Mouse (Mus musculus): Measurements from ENCODE around the gene Efnb3. TPM values are rescaled to one million over a fixed set of nuclear protein-coding genes. Genes with fewer than 3 reads are reported as not detected.

Gene Efnb3
- 1 to 10 TPM; 1.6 to 2.3 TPM for total RNA-seq (2021)
- long read RNA-seq, experiment 1, partial matches to known transcripts = 0 of 2 reads
- long read RNA-seq, experiment 1, other reads (novel, unspliced or antisense) = 1 of 2 reads
- long read RNA-seq, experiment 2, partial matches to known transcripts = 1 of 1 reads
- long read RNA-seq, experiment 2, other reads (novel, unspliced or antisense) = 0 of 1 reads

GRCm38 (mm10) chr11:69559851-69560765 is at the start of gene Efnb3:
Gene Efnb3, minus strand, starts transcription at chr11:69560205.
- DNase-seq = peak; percentile 36

DNA sequence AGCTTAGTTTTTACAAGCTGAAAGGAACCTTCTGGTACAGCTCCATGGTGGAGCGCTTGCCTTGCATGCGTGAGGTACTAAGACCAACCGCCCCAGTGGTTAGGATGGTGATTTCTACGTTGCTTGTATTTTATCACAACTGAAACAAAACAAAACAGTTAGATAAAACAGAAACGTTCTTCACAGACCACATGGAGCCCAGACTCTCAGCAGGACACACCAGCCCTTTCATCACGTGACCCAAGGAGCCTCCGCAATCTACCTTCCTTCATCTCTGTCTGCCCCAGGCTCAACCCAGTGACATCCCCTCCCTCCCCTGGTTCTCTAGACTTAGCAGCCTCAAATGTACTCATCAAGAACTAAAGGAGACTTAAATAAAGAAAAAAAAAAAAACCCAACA is 49.4 kb upstream of the Efnb3 start:
- no peak for DNase-seq

GRCm38 (mm10) chr11:69608525-69608924 is 48.5 kb upstream of the Efnb3 start:
- no peak for DNase-seq

DNA sequence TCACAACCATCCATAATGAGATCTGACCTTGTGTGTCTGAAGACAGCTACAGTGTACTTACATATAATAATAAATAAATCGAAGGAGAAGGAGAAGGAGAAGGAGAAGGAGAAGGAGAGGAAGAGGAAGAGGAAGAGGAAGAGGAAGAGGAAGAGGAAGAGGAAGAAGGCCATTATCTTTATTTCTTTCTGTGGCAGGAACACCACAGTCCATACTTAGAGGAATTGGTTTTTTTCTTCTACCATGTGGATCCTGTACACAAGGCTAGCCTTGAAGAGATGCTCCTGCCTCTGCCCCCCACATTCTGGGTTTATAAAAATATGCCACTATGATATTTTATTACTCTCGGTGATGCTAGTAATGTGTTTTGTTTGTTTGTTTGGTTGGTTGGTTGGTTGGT is 46.8 kb upstream of the Efnb3 start:
- DNase-seq = no peak

- DNase-seq = no peak
Measured at GRCm38 (mm10) chr11:69606491-69606795, 46.4 kb upstream of the Efnb3 start.

DNA sequence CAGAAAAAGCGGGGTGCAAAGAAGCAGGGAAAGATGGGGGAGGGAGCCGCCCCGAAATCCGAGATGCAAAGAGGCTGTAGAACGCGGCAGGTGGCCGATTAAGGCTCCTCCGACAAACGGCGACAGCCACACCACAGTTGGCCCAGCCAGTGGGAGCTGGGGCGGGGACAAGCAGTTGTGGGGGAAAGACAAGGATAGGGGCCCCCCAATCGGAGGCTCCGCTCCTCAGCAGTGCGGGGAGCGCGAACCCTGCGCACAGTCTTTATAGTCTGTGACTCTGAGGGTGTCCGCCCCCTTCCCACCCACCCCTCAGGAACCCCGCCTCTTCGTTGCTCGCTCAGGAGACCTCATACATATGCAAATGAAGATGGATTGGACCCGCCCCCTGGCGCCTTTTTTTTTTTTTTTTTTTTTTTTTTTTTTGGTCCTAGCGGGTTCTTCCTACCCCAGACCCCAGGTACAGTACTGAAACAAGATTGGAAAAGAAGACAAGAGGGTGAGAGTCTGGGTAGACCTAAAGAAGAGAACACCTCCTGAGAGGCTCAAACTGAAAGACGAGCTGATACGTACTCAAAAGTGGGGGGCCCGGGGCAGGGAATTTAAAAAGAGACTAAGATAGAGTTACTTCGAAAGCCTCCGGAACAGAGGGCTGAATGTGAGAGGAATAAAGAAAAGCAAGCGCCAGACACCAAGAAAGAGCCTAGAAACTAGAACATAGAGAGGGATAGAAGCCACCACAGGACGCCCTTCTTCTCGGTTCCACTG is 45.9 kb upstream of the Efnb3 start, which contains the start of gene Atp1b2:
TSS of gene Atp1b2 (minus strand) at position 217 of the 765 bp plus-strand sequence.
- DNase-seq = peak; percentile 79

DNA sequence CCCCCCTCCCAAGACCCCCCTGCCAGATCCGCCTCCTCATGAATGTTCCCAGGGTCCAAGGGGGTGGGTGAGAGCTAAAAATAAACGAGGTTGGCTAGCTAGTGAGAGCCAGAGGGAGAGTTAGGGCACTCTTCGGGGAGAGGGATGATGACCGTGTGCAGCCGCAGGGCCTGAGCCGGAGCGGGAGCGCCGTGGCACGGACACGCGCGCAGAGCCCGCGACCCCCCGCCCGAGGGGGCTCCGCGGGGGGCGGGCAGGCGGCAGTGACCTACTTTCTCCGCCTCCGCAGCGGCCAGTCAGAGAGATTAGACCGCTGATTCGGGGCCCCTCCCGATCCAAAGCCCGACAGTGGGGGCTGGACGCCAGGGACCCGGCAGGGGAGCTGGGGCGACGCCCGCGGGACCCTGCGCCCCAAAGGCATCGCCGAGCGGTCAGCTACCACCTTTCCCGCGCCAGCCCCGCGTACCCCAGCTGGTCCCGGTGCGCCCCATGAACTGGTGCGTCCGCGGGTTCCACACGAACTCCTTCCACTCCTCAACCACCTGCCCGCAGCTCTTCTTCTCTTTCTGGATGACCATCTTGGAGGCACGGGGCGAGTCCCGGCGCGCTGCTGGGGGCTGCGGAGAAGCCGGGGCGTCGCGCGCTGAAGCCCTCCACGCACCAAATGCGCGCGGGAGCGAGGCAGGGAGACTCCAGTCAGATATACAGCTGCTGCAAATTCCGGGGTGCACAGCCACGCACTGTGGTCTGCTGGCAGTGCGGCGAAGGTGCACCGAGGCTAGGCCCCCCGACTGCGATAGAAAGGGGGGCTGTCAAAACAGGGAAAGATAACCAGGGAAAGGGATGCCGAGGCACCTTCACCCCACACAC is 45.0 kb upstream of the Efnb3 start:
- DNase-seq = peak; percentile 48

GRCm38 (mm10) chr11:69604347-69604746 is 44.3 kb upstream of the Efnb3 start:
- no peak for DNase-seq

DNA sequence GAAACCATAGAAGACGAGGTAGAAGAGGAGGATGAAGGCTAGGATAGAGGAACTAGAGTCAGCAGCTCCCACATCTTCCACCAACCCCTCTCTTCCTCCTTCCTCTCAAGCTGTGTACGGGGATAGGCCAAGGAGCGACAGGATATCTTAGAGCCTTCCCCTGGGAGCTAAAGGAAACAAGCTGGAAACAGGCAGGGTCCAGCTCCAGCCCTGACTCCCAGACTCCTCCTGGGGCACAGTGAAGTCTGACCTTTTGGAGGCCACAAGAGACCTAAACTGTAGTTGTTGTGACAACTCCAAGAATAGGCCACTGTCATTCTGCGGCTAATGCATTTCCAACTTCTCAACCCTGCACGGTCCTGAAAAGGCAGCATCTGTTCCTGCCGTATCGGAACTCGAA is 43.5 kb upstream of the Efnb3 start:
- DNase-seq = no peak

DNA sequence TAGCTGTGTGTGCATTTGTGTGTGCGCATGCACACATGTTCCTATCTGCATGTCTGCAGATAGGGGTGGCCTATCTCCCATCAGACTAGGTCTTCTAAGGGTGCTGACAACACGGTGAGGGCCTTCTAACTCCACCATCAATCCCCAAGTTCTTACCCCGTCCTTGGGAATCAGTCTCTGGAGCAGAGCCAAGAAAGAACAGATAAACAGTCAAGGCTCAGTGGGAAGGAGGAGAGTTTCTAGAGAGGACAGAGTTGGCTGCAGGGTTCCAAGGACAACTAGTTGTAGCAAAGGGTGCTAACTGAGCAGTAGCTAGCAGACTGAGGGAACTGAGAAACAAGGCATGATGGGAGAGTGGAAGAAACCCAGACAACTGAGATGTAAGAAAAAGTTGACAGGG is 41.8 kb upstream of the Efnb3 start:
- DNase-seq = no peak

DNA sequence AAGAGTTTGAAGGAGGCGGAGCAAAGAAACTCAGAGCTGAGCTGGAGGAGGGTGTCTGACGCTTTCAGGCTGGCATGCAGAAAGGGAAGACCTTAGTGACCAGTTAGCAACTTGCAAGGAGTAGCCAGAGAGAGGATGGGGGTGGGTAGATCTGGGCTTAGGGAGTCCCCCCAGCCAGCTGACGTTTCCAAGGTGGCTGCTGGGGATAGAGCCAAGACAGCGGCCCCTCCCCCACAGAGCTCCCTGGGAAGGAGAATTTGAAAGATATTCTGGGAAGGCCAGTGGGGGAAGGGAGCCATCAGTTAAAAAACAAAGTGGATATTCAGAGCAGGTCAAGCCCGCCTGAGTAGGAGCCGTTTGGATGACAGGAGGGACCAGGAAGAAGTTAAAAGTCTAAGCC is 40.1 kb upstream of the Efnb3 start:
- DNase-seq = peak; percentile 58

GRCm38 (mm10) chr11:69599436-69599835 is 39.4 kb upstream of the Efnb3 start:
- DNase-seq = no peak

DNA sequence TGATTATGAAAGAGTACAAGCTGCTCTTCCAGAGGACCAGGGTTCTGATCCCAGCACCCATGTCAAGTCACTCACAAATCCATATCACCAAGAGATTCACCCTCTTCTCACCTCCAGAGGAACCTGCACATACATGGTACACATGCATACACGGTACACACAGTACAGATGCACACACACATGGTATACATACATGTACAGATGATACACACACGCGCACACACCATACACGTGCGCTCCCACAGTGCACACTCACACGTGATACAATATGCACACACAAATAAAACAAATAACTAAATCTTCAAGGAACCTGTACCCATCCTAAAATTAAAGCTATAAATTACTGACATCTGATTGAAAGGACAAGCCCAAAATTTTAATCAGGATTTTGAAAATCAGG is 34.8 kb upstream of the Efnb3 start:
- DNase-seq = no peak

- DNase-seq = no peak
Measured at GRCm38 (mm10) chr11:69592799-69593198, 32.8 kb upstream of the Efnb3 start.

DNA sequence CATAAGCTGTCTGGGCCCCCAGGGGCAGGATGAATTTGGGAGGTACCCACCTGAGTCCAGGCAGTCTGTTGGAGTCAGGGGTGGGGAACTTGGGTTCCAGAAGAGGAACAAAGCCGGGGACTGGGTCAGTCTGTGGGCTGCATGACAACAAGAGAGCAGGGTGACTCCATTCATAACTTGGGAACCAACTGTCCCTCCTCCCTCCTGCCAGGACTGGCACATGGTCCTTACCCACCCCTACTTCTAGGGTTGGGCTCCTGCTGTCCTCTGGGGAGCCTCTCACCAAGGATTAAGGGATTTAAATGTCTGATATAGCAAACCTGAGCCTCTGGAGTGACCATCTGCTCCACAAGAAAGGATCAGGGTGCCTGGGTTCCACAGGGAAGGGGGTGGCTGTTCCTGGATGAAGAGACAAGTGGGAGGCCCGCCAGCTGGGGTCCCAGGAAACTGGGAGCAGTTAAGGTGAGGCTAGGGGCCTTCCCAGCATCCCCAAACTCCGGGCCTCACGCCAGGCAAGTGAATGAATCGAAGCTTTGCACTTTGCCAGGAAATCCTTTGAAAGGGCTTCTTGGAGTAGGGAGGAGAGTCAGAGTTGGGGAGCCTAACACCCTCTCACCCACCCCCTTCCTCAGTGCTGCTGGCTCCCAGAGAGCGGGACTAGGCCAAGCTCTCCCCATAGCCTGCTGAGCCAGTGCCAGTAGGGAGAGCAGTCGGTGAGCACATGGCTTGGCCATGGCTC is 32.1 kb upstream of the Efnb3 start:
- peak; percentile 54 for DNase-seq

DNA sequence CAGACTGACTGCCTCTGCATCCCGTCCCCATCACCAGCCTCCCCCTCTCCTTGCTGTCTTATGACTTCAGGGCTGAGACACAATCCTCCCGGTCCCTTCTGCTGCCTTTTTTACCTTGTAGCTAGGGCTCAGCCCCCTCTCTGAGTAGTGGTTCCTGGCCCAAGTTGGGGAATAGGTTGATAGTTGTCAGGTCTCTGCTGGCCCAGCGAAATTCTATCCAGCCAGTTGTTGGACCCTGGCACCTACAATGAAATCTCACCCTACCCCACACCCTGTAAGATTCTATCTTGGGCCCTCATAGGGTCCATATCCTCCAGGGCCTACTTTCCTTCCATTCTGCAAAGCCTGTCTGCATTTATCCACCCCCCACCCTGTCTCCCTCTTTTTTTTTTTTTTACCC is 31.4 kb upstream of the Efnb3 start:
- DNase-seq = no peak

- no peak for DNase-seq
Measured at GRCm38 (mm10) chr11:69590622-69591021, 30.6 kb upstream of the Efnb3 start.

DNA sequence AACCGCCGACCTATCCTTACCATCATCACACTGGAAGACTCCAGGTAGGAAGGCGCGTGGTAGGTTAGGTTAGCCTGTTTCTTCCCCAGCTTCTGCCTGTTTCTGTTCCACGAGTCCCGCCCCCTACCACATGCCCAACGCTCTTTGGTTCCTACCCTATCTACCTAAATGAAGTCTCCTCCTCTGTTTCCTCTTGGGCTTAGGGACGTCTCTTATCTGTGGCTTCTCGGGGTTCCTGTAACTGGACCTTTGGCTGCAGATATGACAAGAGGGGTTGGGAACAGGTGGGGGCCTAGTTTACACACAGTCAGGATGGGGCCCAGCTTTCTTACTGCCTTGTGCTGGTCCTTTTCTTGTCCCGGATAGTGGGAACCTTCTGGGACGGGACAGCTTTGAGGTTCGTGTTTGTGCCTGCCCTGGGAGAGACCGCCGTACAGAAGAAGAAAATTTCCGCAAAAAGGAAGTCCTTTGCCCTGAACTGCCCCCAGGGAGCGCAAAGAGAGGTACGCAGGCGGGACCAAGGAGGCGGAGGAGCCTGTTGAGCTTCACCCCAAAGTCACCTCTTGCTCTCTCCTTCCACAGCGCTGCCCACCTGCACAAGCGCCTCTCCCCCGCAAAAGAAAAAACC is 29.3 kb upstream of the Efnb3 start:
- no peak for DNase-seq

GRCm38 (mm10) chr11:69585718-69586325 is 25.8 kb upstream of the Efnb3 start:
- no peak for DNase-seq

- DNase-seq = no peak
Measured at GRCm38 (mm10) chr11:69584937-69585336, 24.9 kb upstream of the Efnb3 start.

Data from gastrocnemius, postnatal 10 days (tissue).